In genomic region chr4:134954461-134954860, GRCm38 (mm10) we compare ENCODE assay signal across 9 mouse cellular contexts. TPM values are rescaled to one million over a fixed set of nuclear protein-coding genes. Genes with fewer than 3 reads are reported as not detected.
DNase-seq lines count a peak whose midpoint lies in the region; ATAC-seq and TF ChIP-seq lines count a peak whose summit lies in the region.
"Had no signal": no experiment of that assay in that cellular context is flagged by ENCODE, and none has a peak within 500 bp of the region (broad histone marks: within the 10 kb centered on the region; RNA-seq: fewer than 3 reads in every experiment).

No protein-coding gene starts in this region.

- no peak overlapping the region for H3K9ac ChIP-seq in hindbrain, embryonic 12.5 days
- H3K9ac ChIP-seq in kidney, postnatal 0 days (ENCODE audit: low read depth, low read length) = no peak overlapping the region

- DNase-seq in hindbrain, embryonic 10.5 days (ENCODE audit: low spot score) = no peak
- DNase-seq in MN1 (ENCODE audit: low spot score) = peak; percentile 74
- DNase-seq in cerebellum, adult 8-10 months = peak; percentile 58
- peak; percentile 50 for DNase-seq in kidney, postnatal 0 days (ENCODE audit: low spot score)
- DNase-seq in frontal cortex, postnatal 25 days (ENCODE audit: low spot score in 2 of 2) = no peak
- DNase-seq in ovary, postnatal 10 days (ENCODE audit: low spot score) = no peak
- DNase-seq in urinary bladder, postnatal 10 days (ENCODE audit: low spot score) = no peak
- DNase-seq: lung, adult 18-20 months had no signal

- H3K36me3 ChIP-seq in hindbrain, embryonic 12.5 days = no peaks in the 10 kb centered on the region
- no peaks in the 10 kb centered on the region for H3K36me3 ChIP-seq in hindbrain, embryonic 10.5 days
- H3K36me3 ChIP-seq in kidney, postnatal 0 days (ENCODE audit: insufficient read depth, low read length) = no peaks in the 10 kb centered on the region

- H3K9me3 ChIP-seq in hindbrain, embryonic 12.5 days (replicated peaks) = no peaks in the 10 kb centered on the region
- H3K9me3 ChIP-seq in hindbrain, embryonic 10.5 days = no peaks in the 10 kb centered on the region
- H3K9me3 ChIP-seq in kidney, postnatal 0 days (replicated peaks; ENCODE audit: low read length) = no peaks in the 10 kb centered on the region

- no peak for TF ChIP-seq CTCF in kidney, postnatal 0 days (IDR thresholded peaks at IDR 0.05; ENCODE audit: low read depth)

- H3K4me1 ChIP-seq in hindbrain, embryonic 12.5 days = peaks cover 6% of the 10 kb centered on the region
- H3K4me1 ChIP-seq in hindbrain, embryonic 10.5 days (replicated peaks) = peaks cover 15% of the 10 kb centered on the region
- no peaks in the 10 kb centered on the region for H3K4me1 ChIP-seq in kidney, postnatal 0 days (replicated peaks; ENCODE audit: insufficient read depth, low read length)

- H3K4me2 ChIP-seq in hindbrain, embryonic 12.5 days (replicated peaks) = no peak overlapping the region; the same call in 1 of the 2 replicates
- no peak overlapping the region for H3K4me2 ChIP-seq in kidney, postnatal 0 days (ENCODE audit: low read length)

- no peak for ATAC-seq in hindbrain, embryonic 12.5 days (ENCODE audit: low FRiP score)
- no peak for ATAC-seq in kidney, postnatal 0 days (replicated peaks; ENCODE audit: low FRiP score, low read depth)

- H3K27me3 ChIP-seq in hindbrain, embryonic 12.5 days = peaks cover 20% of the 10 kb centered on the region; the same call in 1 of the 2 replicates
- H3K27me3 ChIP-seq in hindbrain, embryonic 10.5 days (ENCODE audit: insufficient read depth, poor library complexity, severe bottlenecking) = peaks cover 30% of the 10 kb centered on the region
- no peaks in the 10 kb centered on the region for H3K27me3 ChIP-seq in kidney, postnatal 0 days (ENCODE audit: insufficient read depth, low read length)

- 26% methylated on average over 15 of the region's 15 CpGs for WGBS in hindbrain, embryonic 12.5 days
- WGBS in hindbrain, embryonic 10.5 days = 34% methylated on average over 15 of the region's 15 CpGs
- WGBS in kidney, postnatal 0 days = 6% methylated on average over 15 of the region's 15 CpGs

- H3K27ac ChIP-seq in hindbrain, embryonic 12.5 days = 0 out of 2 replicates have a peak overlapping the region, but pooled peaks have one; percentile 9
- H3K27ac ChIP-seq in hindbrain, embryonic 10.5 days = no peak overlapping the region
- H3K27ac ChIP-seq in kidney, postnatal 0 days = no peak overlapping the region

- H3K4me3 ChIP-seq in hindbrain, embryonic 12.5 days = no peak overlapping the region
- H3K4me3 ChIP-seq in hindbrain, embryonic 10.5 days = no peak overlapping the region
- no peak overlapping the region for H3K4me3 ChIP-seq in kidney, postnatal 0 days (replicated peaks; ENCODE audit: low read depth, low read length)

RNA-seq across cellular contexts. Expression of gene Syf2, which starts 23.8 kb away (rescaled TPM):
- 77.2 and 80.7 TPM in 2 replicates for polyA plus RNA-seq in hindbrain, embryonic 12.5 days (2016; fragmentation: Nextera tagmentation; extraction: Ambion mirVana)
- polyA plus RNA-seq in hindbrain, embryonic 10.5 days (2016; fragmentation: Nextera tagmentation; extraction: Ambion mirVana) = 67.6 and 75.2 TPM in 2 replicates
- 115 and 120 TPM in 2 replicates for polyA plus RNA-seq in kidney, postnatal 0 days (2015; fragmentation: Nextera tagmentation; extraction: Ambion mirVana)

RNA-seq across cellular contexts. Expression of gene Rsrp1, which starts 31.1 kb away (rescaled TPM):
- polyA plus RNA-seq in hindbrain, embryonic 12.5 days (2016; fragmentation: Nextera tagmentation; extraction: Ambion mirVana) = 536 and 591 TPM in 2 replicates
- 335 and 382 TPM in 2 replicates for polyA plus RNA-seq in hindbrain, embryonic 10.5 days (2016; fragmentation: Nextera tagmentation; extraction: Ambion mirVana)
- polyA plus RNA-seq in kidney, postnatal 0 days (2015; fragmentation: Nextera tagmentation; extraction: Ambion mirVana) = 375 and 409 TPM in 2 replicates

RNA-seq across cellular contexts. Expression of gene Tmem50a, which starts 39.6 kb away (rescaled TPM):
- polyA plus RNA-seq in hindbrain, embryonic 12.5 days (2016; fragmentation: Nextera tagmentation; extraction: Ambion mirVana) = 163 and 169 TPM in 2 replicates
- 132 and 149 TPM in 2 replicates for polyA plus RNA-seq in hindbrain, embryonic 10.5 days (2016; fragmentation: Nextera tagmentation; extraction: Ambion mirVana)
- 169 and 188 TPM in 2 replicates for polyA plus RNA-seq in kidney, postnatal 0 days (2015; fragmentation: Nextera tagmentation; extraction: Ambion mirVana)

Comparison
In these comparisons a context has a peak if more than half of its experiments do, and no peak if none do; other contexts are left out.
1. DNase-seq: peak in MN1 (single experiment), cerebellum, adult 8-10 months (single experiment) and kidney, postnatal 0 days (single experiment); none in hindbrain, embryonic 10.5 days (single experiment), frontal cortex, postnatal 25 days (0 of 2), ovary, postnatal 10 days (single experiment) and urinary bladder, postnatal 10 days (single experiment).